Mouse (Mus musculus) C2C12 (cell line): ENCODE results near the gene Acot11. TPM values are rescaled to one million over a fixed set of nuclear protein-coding genes. Genes with fewer than 3 reads are reported as not detected.
"Not testable (repeated sequence)": the region's sequence is repeated elsewhere in the genome, so short reads cannot be mapped to it uniquely, and the experiment has no call there.

Experiments
- H3K27me3 ChIP-seq: one replicate; pipeline ENCODE4 v1.6.1; 2011; ENCODE audit not compliant: control insufficient read depth, insufficient read depth, insufficient read length
- H3K36me3 ChIP-seq: one replicate; pipeline ENCODE4 v1.6.1; 2011; ENCODE audit not compliant: control insufficient read depth, insufficient read depth
- H3K4me3 ChIP-seq: one replicate; pipeline ENCODE4 v1.5.1; 2011; ENCODE audit warnings: mild to moderate bottlenecking, control low read depth; ENCODE audit not compliant: poor library complexity, insufficient read depth, severe bottlenecking
- H3K79me2 ChIP-seq: one replicate; pipeline ENCODE4 v1.6.1; 2011; ENCODE audit not compliant: control insufficient read depth, insufficient read depth
- H3K79me3 ChIP-seq: one replicate; pipeline ENCODE4 v1.6.1; 2011; ENCODE audit warnings: low read depth, control low read depth
- H3ac ChIP-seq: one replicate; pipeline ENCODE3; 2011; ENCODE audit warnings: low read depth; ENCODE audit not compliant: control insufficient read depth, insufficient read length
- CEBPB ChIP-seq: IDR thresholded peaks from one replicate; pipeline ENCODE4 v1.6.1; 2011; ENCODE audit warnings: low read depth, mild to moderate bottlenecking, control low read depth, moderate library complexity
- CTCF ChIP-seq: IDR thresholded peaks from one replicate; pipeline ENCODE4 v1.5.1; 2011; ENCODE audit not compliant: control insufficient read depth, insufficient read depth, insufficient read length
- FOSL1 ChIP-seq: IDR thresholded peaks from one replicate; pipeline ENCODE4 v1.8.0; 2011; ENCODE audit warnings: mild to moderate bottlenecking, low read length; ENCODE audit not compliant: poor library complexity, insufficient read depth, severe bottlenecking
- MAX ChIP-seq: IDR thresholded peaks from one replicate; pipeline ENCODE4 v1.6.1; 2011; ENCODE audit warnings: mild to moderate bottlenecking, control low read depth
- MYOD1 ChIP-seq: IDR thresholded peaks from one replicate; pipeline ENCODE4 v1.6.1; 2011; ENCODE audit warnings: low read depth; ENCODE audit not compliant: control insufficient read depth, insufficient read length
- MYOG ChIP-seq: IDR thresholded peaks from one replicate; pipeline ENCODE4 v1.6.1; 2011; ENCODE audit not compliant: control insufficient read depth, insufficient read length; ENCODE audit errors: extremely low read depth
- USF1 ChIP-seq: IDR thresholded peaks from one replicate; pipeline ENCODE4 v1.6.1; 2011; ENCODE audit warnings: low read depth, mild to moderate bottlenecking, control low read depth, moderate library complexity
- polyA plus RNA-seq: library from polyadenylated mRNA; unstranded; fragments of >200 nt; fragmentation: generic; extraction: Trizol; gene quantifications from one replicate; pipeline ENCODE4 v1.2.1, GENCODE M21; 2012; ENCODE audit warnings: missing spikeins

Gene Acot11
- polyA plus RNA-seq, 1 experiment, result 0.54 TPM

GRCm38 (mm10) chr4:106792276-106792675 lies 12.5 kb downstream of the Acot11 start:
- TF ChIP-seq USF1 (no peak), CEBPB (no peak), FOSL1 (no peak), MYOG (no peak), MAX (no peak), MYOD1 (no peak), CTCF (no peak)
- H3K4me3 ChIP-seq, result no peak overlapping the region
- no peaks in the 10 kb centered on the region for H3K36me3 ChIP-seq
- H3K79me2 ChIP-seq, result no peaks in the 10 kb centered on the region
- H3K79me3 ChIP-seq, result no peaks in the 10 kb centered on the region
- no peaks in the 10 kb centered on the region for H3K27me3 ChIP-seq
- no peak overlapping the region for H3ac ChIP-seq

GRCm38 (mm10) chr4:106790938-106791337 lies 13.9 kb downstream of the Acot11 start:
- no peak overlapping the region for H3ac ChIP-seq

GRCm38 (mm10) chr4:106790218-106790617 lies 14.6 kb downstream of the Acot11 start:
- not testable (repeated sequence) for H3K36me3 ChIP-seq, H3K79me2 ChIP-seq, H3K4me3 ChIP-seq, H3ac ChIP-seq, H3K27me3 ChIP-seq, H3K79me3 ChIP-seq

More at GRCm38 (mm10) chr4:106790938-106791337, 13.9 kb downstream of the Acot11 start:
- Histone ChIP-seq H3K79me2 (no peaks in the 10 kb centered on the region), H3K4me3 (no peak overlapping the region), H3K36me3 (no peaks in the 10 kb centered on the region), H3K27me3 (no peaks in the 10 kb centered on the region), H3K79me3 (no peaks in the 10 kb centered on the region)
- TF ChIP-seq FOSL1 (no peak), MAX (no peak), MYOG (no peak), MYOD1 (no peak), CTCF (no peak)

- H3K27me3 ChIP-seq, result no peaks in the 10 kb centered on the region
- no peaks in the 10 kb centered on the region for H3K79me3 ChIP-seq
- H3K4me3 ChIP-seq, result no peak overlapping the region
- TF ChIP-seq FOSL1 (no peak), MYOG (no peak), CEBPB (no peak), CTCF (no peak), MYOD1 (no peak), USF1 (no peak), MAX (no peak)
- no peaks in the 10 kb centered on the region for H3K79me2 ChIP-seq
- no peaks in the 10 kb centered on the region for H3K36me3 ChIP-seq
- no peak overlapping the region for H3ac ChIP-seq
Measured at GRCm38 (mm10) chr4:106789705-106790104, 15.1 kb downstream of the Acot11 start.

- no peaks in the 10 kb centered on the region for H3K79me3 ChIP-seq
- H3K36me3 ChIP-seq, result no peaks in the 10 kb centered on the region
- no peak overlapping the region for H3K4me3 ChIP-seq
- H3ac ChIP-seq, result no peak overlapping the region
- TF ChIP-seq MYOD1, result no peak
- H3K79me2 ChIP-seq, result no peaks in the 10 kb centered on the region
- no peaks in the 10 kb centered on the region for H3K27me3 ChIP-seq
Measured at GRCm38 (mm10) chr4:106788627-106789026, 16.2 kb downstream of the Acot11 start.

- H3K27me3 ChIP-seq, result no peaks in the 10 kb centered on the region
- no peak overlapping the region for H3K4me3 ChIP-seq
- no peak overlapping the region for H3ac ChIP-seq
- H3K36me3 ChIP-seq, result no peaks in the 10 kb centered on the region
- TF ChIP-seq FOSL1 (no peak), MYOG (no peak), CTCF (no peak), CEBPB (no peak), MAX (no peak), MYOD1 (no peak), USF1 (no peak)
- H3K79me3 ChIP-seq, result no peaks in the 10 kb centered on the region
- no peaks in the 10 kb centered on the region for H3K79me2 ChIP-seq
Measured at GRCm38 (mm10) chr4:106787830-106788229, 17.0 kb downstream of the Acot11 start.

- H3K4me3 ChIP-seq, result no peak overlapping the region
- H3K79me2 ChIP-seq, result no peaks in the 10 kb centered on the region
- H3K36me3 ChIP-seq, result no peaks in the 10 kb centered on the region
- no peaks in the 10 kb centered on the region for H3K27me3 ChIP-seq
- H3ac ChIP-seq, result no peak overlapping the region
- TF ChIP-seq MYOD1 (no peak), FOSL1 (no peak), USF1 (no peak), CTCF (no peak)
- H3K79me3 ChIP-seq, result no peaks in the 10 kb centered on the region
Measured at GRCm38 (mm10) chr4:106785753-106786540, 18.9 kb downstream of the Acot11 start.
